Mouse (Mus musculus) embryonic facial prominence, embryonic 12.5 days (tissue): Measurements from ENCODE around the gene Crygc. TPM values are rescaled to one million over a fixed set of nuclear protein-coding genes. Genes with fewer than 3 reads are reported as not detected.
"Not testable (repeated sequence)": the region's sequence is repeated elsewhere in the genome, so short reads cannot be mapped to it uniquely, and the experiment has no call there.

Source experiments
- ATAC-seq: fragments of 200-750 bp; cut with Nextera tagmentation; 2 replicates; pipeline ENCODE4 v1.8.0; 2017; ENCODE audit not compliant: insufficient number of reproducible peaks, insufficient read depth, low FRiP score, low TSS enrichment
- H3K27ac ChIP-seq: fragments of 300-500 bp; sonication (generic); 2 replicates; pipeline ENCODE4 v1.5.1; 2016; ENCODE audit warnings: mild to moderate bottlenecking
- H3K27me3 ChIP-seq: fragments of 300-500 bp; sonication (generic); 2 replicates; pipeline ENCODE4 v1.6.1; 2016; ENCODE audit warnings: mild to moderate bottlenecking, moderate library complexity
- H3K36me3 ChIP-seq: fragments of 300-500 bp; sonication (generic); 2 replicates; pipeline ENCODE4 v1.6.1; 2016; ENCODE audit warnings: mild to moderate bottlenecking
- H3K4me1 ChIP-seq: fragments of 300-500 bp; sonication (generic); 2 replicates; pipeline ENCODE4 v1.6.1; 2016
- H3K4me2 ChIP-seq: fragments of 300-500 bp; sonication (generic); replicated peaks from 2 replicates; pipeline ENCODE4 v1.6.1; 2016; ENCODE audit warnings: mild to moderate bottlenecking, moderate library complexity
- H3K4me3 ChIP-seq: fragments of 300-500 bp; sonication (generic); 2 replicates; pipeline ENCODE4 v1.5.1; 2016; ENCODE audit warnings: mild to moderate bottlenecking
- H3K9ac ChIP-seq: fragments of 300-500 bp; sonication (generic); 2 replicates; pipeline ENCODE4 v1.6.1; 2016; ENCODE audit warnings: mild to moderate bottlenecking, moderate library complexity
- H3K9me3 ChIP-seq: fragments of 300-500 bp; sonication (generic); 2 replicates; pipeline ENCODE4 v1.6.1; 2016; ENCODE audit warnings: mild to moderate bottlenecking, moderate library complexity
- WGBS: fragments of 180-500 bp; shearing (Covaris S2); methylation state at CpG from one replicate; pipeline ENCODE4 v1.1.7; 2016; 5-methylcytosine and 5-hydroxymethylcytosine counted together
- polyA plus RNA-seq: library from polyadenylated mRNA; unstranded; fragments of >200 nt; fragmentation: Nextera tagmentation; extraction: Ambion mirVana; gene quantifications from 2 replicates; pipeline ENCODE4 v1.2.1, GENCODE M21; 2016

The Crygc gene
- polyA plus RNA-seq, 1 experiment from 2014 or later: 15.0 TPM

GRCm38 (mm10) chr1:65050952-65051351, 22.5 kb downstream of the Crygc start, which contains the start of gene Cryge:
Cryge (minus strand) TSS chr1:65051149.
- not testable (repeated sequence) for H3K4me3 ChIP-seq, H3K27me3 ChIP-seq, H3K36me3 ChIP-seq, H3K4me1 ChIP-seq, H3K9me3 ChIP-seq, H3K27ac ChIP-seq, H3K4me2 ChIP-seq, H3K9ac ChIP-seq
- 78% methylated on average over 12 of the region's 12 CpGs for WGBS
- ATAC-seq: peak; percentile 59; the same call in 1 of the 2 replicates

DNA sequence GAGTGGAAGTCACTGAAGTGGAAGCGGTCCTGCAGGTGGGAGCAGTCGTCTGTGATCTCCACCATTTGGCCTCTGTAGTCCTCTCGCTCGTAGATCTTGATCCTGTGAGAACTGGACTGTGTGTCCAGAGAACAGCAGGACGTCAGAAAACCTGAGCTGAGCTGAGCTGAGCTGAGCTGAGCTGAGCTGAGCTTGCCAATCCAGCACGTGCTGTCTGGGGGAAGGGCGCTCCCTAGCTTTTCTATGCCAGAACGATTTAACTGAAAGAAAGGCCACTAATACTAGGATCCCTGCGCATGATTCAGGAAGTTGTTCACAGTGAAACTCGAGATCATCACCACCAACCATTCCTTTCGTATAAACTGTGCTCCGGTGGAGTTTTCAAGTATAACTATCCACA, 24.7 kb downstream of the Crygc start:
- ATAC-seq: peak; percentile 8; the same call in 1 of the 2 replicates
- Histone ChIP-seq H3K9ac (no peak overlapping the region), H3K27me3 (no peaks in the 10 kb centered on the region), H3K36me3 (no peaks in the 10 kb centered on the region), H3K4me2 (no peak overlapping the region), H3K4me3 (no peak overlapping the region), H3K27ac (no peak overlapping the region), H3K9me3 (no peaks in the 10 kb centered on the region), H3K4me1 (0 out of 2 replicates have a peak, but pooled peaks cover 9% of the 10 kb centered on the region)
- WGBS: 50% methylated on average over 12 of the region's 12 CpGs

GRCm38 (mm10) chr1:65046401-65047109, 26.9 kb downstream of the Crygc start:
- H3K4me1 ChIP-seq: 0 out of 2 replicates have a peak, but pooled peaks cover 2% of the 10 kb centered on the region
- no peak overlapping the region for H3K4me2 ChIP-seq
- H3K4me3 ChIP-seq: no peak overlapping the region
- H3K36me3 ChIP-seq: no peaks in the 10 kb centered on the region
- H3K27ac ChIP-seq: no peak overlapping the region
- no peak overlapping the region for H3K9ac ChIP-seq
- ATAC-seq: no peak
- WGBS: 36% methylated on average over 8 of the region's 8 CpGs
- H3K9me3 ChIP-seq: no peaks in the 10 kb centered on the region
- no peaks in the 10 kb centered on the region for H3K27me3 ChIP-seq

DNA sequence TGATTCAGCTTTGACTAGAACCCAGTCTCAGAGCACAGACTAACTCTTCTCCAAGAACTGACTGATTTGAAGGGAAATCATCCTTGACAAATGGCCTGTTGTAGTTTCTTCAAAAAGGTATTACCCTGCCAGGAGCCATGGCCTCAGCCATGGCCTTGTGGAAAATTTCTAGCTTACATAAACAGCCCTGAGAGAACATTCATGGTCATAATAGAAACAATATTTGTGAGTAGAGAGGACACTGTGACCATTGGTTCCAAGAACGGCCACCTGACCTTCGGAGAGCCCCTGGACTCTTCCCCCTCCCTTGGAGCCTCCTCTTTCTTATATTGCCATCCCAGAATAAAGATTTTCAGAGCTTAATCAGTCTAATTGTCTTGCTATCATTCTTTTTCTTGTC, 30.1 kb downstream of the Crygc start:
- no peak overlapping the region for H3K9ac ChIP-seq
- 87% methylated on average over 2 of the region's 2 CpGs for WGBS
- H3K9me3 ChIP-seq: no peaks in the 10 kb centered on the region
- no peak overlapping the region for H3K27ac ChIP-seq
- no peaks in the 10 kb centered on the region for H3K4me1 ChIP-seq
- H3K4me2 ChIP-seq: no peak overlapping the region
- no peaks in the 10 kb centered on the region for H3K27me3 ChIP-seq
- no peak overlapping the region for H3K4me3 ChIP-seq
- no peak for ATAC-seq
- H3K36me3 ChIP-seq: no peaks in the 10 kb centered on the region

DNA sequence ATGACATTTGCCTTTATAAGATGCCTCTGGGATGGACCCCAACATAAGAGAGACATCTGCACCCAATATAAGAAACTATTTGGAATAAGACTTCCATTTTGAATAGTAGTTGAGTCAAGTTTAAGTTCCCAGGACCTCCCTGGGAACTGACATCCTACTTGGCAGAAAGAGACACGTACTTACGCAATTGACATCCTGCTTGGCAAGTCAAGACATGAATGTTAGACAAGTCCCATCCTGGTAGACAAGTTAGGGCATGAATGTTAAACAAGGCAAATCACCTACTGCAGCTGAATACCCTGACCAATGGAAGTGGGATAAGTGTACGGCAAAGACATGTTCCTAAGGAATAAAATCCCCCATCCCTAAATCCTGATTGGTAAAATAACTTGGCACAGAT, 31.7 kb downstream of the Crygc start:
- H3K27ac ChIP-seq: no peak overlapping the region
- H3K4me2 ChIP-seq: no peak overlapping the region
- WGBS: 90% methylated on average over 3 of the region's 3 CpGs
- H3K9ac ChIP-seq: no peak overlapping the region
- no peak for ATAC-seq
- no peaks in the 10 kb centered on the region for H3K4me1 ChIP-seq
- no peaks in the 10 kb centered on the region for H3K27me3 ChIP-seq
- no peak overlapping the region for H3K4me3 ChIP-seq
- no peaks in the 10 kb centered on the region for H3K9me3 ChIP-seq
- no peaks in the 10 kb centered on the region for H3K36me3 ChIP-seq

- ATAC-seq: no peak
- H3K36me3 ChIP-seq: no peaks in the 10 kb centered on the region
- H3K9me3 ChIP-seq: no peaks in the 10 kb centered on the region
- no peaks in the 10 kb centered on the region for H3K27me3 ChIP-seq
- no peak overlapping the region for H3K9ac ChIP-seq
- 80% methylated on average over 6 of the region's 6 CpGs for WGBS
- no peak overlapping the region for H3K4me3 ChIP-seq
- H3K27ac ChIP-seq: no peak overlapping the region
- H3K4me1 ChIP-seq: no peaks in the 10 kb centered on the region
- H3K4me2 ChIP-seq: no peak overlapping the region
Measured at GRCm38 (mm10) chr1:65040806-65041205, 32.7 kb downstream of the Crygc start.

- no peaks in the 10 kb centered on the region for H3K27me3 ChIP-seq
- H3K4me3 ChIP-seq: no peak overlapping the region
- H3K36me3 ChIP-seq: no peaks in the 10 kb centered on the region
- no peaks in the 10 kb centered on the region for H3K4me1 ChIP-seq
- no peak for ATAC-seq
- H3K9me3 ChIP-seq: no peaks in the 10 kb centered on the region
- H3K27ac ChIP-seq: no peak overlapping the region
- no peak overlapping the region for H3K9ac ChIP-seq
- H3K4me2 ChIP-seq: no peak overlapping the region
- WGBS: 80% methylated on average over 3 of the region's 3 CpGs
Measured at GRCm38 (mm10) chr1:65039679-65040078, 33.8 kb downstream of the Crygc start.

DNA sequence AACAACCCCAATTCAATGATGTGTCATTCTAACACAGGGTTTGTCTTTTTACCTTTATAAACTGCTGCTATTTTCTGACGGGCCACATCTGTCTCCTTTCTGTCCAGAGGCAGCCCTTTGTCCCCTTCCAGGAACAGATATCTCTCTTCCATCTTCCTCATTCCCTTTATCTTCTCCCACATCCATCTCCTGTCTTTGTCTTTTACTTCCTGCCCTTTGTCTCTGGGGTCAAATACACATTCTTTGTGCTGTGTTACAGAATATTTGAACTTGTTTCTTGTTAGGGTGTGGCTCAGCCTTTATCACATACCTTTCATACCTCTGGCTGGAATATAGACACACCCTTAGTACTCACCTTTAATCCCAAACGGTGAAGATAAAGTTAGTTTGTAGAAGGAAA, 35.9 kb downstream of the Crygc start:
- H3K4me3 ChIP-seq: no peak overlapping the region
- no peak overlapping the region for H3K4me2 ChIP-seq
- WGBS: 74% methylated on average over 2 of the region's 2 CpGs

GRCm38 (mm10) chr1:65035513-65035912, 38.0 kb downstream of the Crygc start:
- no peaks in the 10 kb centered on the region for H3K9me3 ChIP-seq
- WGBS: 22% methylated on average over 3 of the region's 3 CpGs
- H3K27me3 ChIP-seq: no peaks in the 10 kb centered on the region
- no peaks in the 10 kb centered on the region for H3K36me3 ChIP-seq
- H3K4me1 ChIP-seq: no peaks in the 10 kb centered on the region
- H3K9ac ChIP-seq: no peak overlapping the region
- no peak overlapping the region for H3K4me3 ChIP-seq
- ATAC-seq: no peak
- no peak overlapping the region for H3K4me2 ChIP-seq
- no peak overlapping the region for H3K27ac ChIP-seq

More for the DNA sequence above, 35.9 kb downstream of the Crygc start:
- Histone ChIP-seq H3K9ac (no peak overlapping the region), H3K27ac (no peak overlapping the region), H3K4me1 (no peaks in the 10 kb centered on the region), H3K9me3 (no peaks in the 10 kb centered on the region), H3K27me3 (no peaks in the 10 kb centered on the region), H3K36me3 (no peaks in the 10 kb centered on the region)
- ATAC-seq: no peak

DNA sequence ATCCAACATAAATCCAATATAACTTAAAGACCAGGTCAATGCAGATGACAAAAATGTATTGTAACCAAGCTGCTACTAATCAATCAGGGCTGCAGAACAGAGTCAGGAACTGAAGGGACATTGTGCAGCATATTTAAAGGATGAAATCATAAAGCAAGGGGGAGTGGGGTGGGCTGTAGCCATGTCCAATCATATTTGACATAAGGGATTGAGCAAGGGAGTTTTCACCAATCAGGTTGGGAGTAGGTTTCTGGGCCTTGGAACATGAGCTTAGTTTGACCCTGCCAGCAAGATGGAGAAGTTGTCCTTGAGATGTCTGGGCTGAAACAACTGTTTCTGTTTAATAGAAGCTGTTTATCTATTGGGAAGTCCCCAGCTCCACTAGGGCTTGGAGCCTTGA, 40.8 kb downstream of the Crygc start, which contains the start of gene Akr1cl:
TSS of gene Akr1cl (minus strand) at position 119 of the 400 bp plus-strand sequence.
- Histone ChIP-seq H3K9ac (no peak within 1 kb of the TSS), H3K27me3 (no peaks in the 10 kb centered on the region), H3K9me3 (no peaks in the 10 kb centered on the region), H3K27ac (no peak within 1 kb of the TSS), H3K4me3 (no peak within 1 kb of the TSS), H3K36me3 (no peaks in the 10 kb centered on the region), H3K4me1 (peaks cover 6% of the 10 kb centered on the region; the same call in 1 of the 2 replicates), H3K4me2 (no peak within 1 kb of the TSS)
- no peak for ATAC-seq

DNA sequence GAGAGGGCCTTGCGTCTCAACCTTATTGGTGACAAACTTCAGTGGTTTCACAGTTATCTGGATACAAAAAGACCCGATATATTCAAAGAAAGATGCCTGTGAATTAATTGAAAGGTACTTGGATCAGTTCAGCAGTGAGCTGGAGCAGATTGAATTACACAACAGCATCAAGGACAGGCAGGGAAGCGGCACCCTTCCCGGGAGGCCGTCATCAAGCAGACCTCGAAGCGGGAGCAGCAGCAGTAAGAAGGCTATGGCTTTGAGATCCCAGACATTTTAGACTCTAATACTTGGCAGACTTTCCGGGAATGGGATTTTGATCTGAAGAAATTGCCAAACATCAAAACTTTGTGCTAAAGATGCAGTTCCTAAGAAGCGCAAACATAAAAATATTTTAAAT, 45.3 kb downstream of the Crygc start:
- Histone ChIP-seq H3K27ac (no peak overlapping the region), H3K4me3 (no peak overlapping the region), H3K27me3 (no peaks in the 10 kb centered on the region), H3K4me1 (peaks cover 6% of the 10 kb centered on the region; the same call in 1 of the 2 replicates), H3K36me3 (no peaks in the 10 kb centered on the region), H3K4me2 (no peak overlapping the region), H3K9me3 (no peaks in the 10 kb centered on the region), H3K9ac (no peak overlapping the region)
- ATAC-seq: no peak
- WGBS: 54% methylated on average over 9 of the region's 9 CpGs
